Mouse (Mus musculus) lung, embryonic 15.5 days (tissue): ENCODE measurements at regions not wholly inside any gene's neighbourhood (a gene's known extent, or its start where the extent isn't known, plus 50 kb on each side); places are given as distances from the start of the nearest gene placed in this dataset.

Experiments
- ATAC-seq: fragments of 200-750 bp; cut with Nextera tagmentation; 2 replicates; pipeline ENCODE4 v1.8.0; 2017; ENCODE audit warnings: moderate number of reproducible peaks, borderline replicate concordance; ENCODE audit not compliant: low FRiP score, low TSS enrichment; ENCODE audit errors: extremely low read depth
- H3K27ac ChIP-seq: fragments of 300-500 bp; sonication (generic); 2 replicates; pipeline ENCODE4 v1.5.1; 2015; ENCODE audit warnings: moderate library complexity, mild to moderate bottlenecking, inconsistent platforms
- H3K27me3 ChIP-seq: fragments of 300-500 bp; sonication (generic); 2 replicates; pipeline ENCODE4 v1.6.1; 2015; ENCODE audit warnings: inconsistent platforms
- H3K36me3 ChIP-seq: fragments of 300-500 bp; sonication (generic); 2 replicates; pipeline ENCODE4 v1.6.1; 2015; ENCODE audit warnings: inconsistent platforms
- H3K4me1 ChIP-seq: fragments of 300-500 bp; sonication (generic); 2 replicates; pipeline ENCODE4 v1.6.1; 2015; ENCODE audit warnings: inconsistent platforms
- H3K4me2 ChIP-seq: fragments of 300-500 bp; sonication (generic); 2 replicates; pipeline ENCODE4 v1.6.1; 2015; ENCODE audit warnings: inconsistent platforms, mild to moderate bottlenecking, moderate library complexity
- H3K4me3 ChIP-seq: fragments of 300-500 bp; sonication (generic); 2 replicates; pipeline ENCODE4 v1.5.1; 2015; ENCODE audit warnings: mild to moderate bottlenecking, inconsistent platforms
- H3K9ac ChIP-seq: fragments of 300-500 bp; sonication (generic); 2 replicates; pipeline ENCODE4 v1.6.1; 2015; ENCODE audit warnings: inconsistent platforms
- H3K9me3 ChIP-seq: fragments of 300-500 bp; sonication (generic); 2 replicates; pipeline ENCODE4 v1.6.1; 2016; ENCODE audit warnings: inconsistent platforms
- WGBS: fragments of 180-500 bp; shearing (Covaris S2); methylation state at CpG from one replicate; pipeline ENCODE4 v1.1.7; 2015; 5-methylcytosine and 5-hydroxymethylcytosine counted together

DNA sequence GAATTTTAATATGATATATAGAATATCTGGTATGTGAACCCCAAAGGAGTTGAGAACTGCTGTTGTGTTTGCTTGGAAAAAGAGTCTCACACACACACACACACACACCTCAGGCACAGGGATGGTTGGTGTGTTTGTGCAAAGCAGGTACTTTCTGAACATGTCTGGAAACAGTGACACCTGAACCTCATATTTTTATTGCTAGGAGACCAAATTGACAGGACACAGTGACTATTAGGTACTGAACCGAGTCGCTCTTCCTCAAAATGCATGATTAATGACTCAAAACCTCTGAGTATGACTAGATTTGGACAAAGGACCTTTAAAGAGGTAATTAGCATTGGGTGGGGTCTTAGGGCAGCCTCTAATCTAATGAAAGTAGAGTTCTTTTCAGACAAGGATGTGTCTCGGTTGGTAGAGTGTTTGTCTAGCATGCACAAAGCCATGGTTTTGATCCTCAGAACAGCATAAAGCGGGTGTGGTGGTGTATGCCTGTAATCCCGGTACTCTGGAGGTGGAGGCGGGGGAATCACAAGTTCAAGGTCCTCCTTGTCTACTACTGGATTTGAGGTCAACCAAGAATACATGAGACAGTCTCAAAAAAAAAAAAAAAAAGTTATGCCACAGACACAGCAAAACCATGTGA is 191.0 kb upstream of the Map3k1 start:
- H3K27ac ChIP-seq: no peak overlapping the region
- H3K9ac ChIP-seq: no peak overlapping the region
- no peak overlapping the region for H3K4me2 ChIP-seq
- WGBS: 90% methylated on average over 6 of the region's 6 CpGs
- H3K4me3 ChIP-seq: no peak overlapping the region
- H3K9me3 ChIP-seq: no peaks in the 10 kb centered on the region
- ATAC-seq: no peak
- H3K4me1 ChIP-seq: peaks cover 61% of the 10 kb centered on the region
- no peaks in the 10 kb centered on the region for H3K36me3 ChIP-seq
- H3K27me3 ChIP-seq: no peaks in the 10 kb centered on the region

DNA sequence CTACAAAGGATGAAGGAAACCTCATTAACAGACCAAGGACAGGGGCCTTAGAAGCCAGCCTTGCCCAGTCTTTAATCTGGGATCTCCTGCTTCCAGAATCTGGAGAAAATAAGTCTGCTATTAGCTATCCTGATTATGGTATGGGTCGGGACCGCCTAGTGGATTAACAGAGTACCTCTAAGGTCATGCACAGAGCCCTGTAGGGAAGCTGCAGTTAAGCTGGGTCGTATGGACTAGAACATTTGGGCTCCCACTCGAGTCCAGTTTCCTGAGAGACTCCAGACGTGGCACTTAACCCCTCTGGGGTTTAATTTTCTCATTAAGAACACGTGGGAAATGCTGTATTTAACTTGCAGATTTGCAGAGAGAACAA is 191.5 kb upstream of the Map3k1 start:
- H3K27ac ChIP-seq: no peak overlapping the region
- no peak overlapping the region for H3K4me3 ChIP-seq
- H3K9me3 ChIP-seq: no peaks in the 10 kb centered on the region
- 68% methylated on average over 6 of the region's 6 CpGs for WGBS
- H3K36me3 ChIP-seq: no peaks in the 10 kb centered on the region
- no peak overlapping the region for H3K4me2 ChIP-seq
- ATAC-seq: no peak
- H3K27me3 ChIP-seq: no peaks in the 10 kb centered on the region
- H3K4me1 ChIP-seq: peaks cover 63% of the 10 kb centered on the region
- no peak overlapping the region for H3K9ac ChIP-seq

DNA sequence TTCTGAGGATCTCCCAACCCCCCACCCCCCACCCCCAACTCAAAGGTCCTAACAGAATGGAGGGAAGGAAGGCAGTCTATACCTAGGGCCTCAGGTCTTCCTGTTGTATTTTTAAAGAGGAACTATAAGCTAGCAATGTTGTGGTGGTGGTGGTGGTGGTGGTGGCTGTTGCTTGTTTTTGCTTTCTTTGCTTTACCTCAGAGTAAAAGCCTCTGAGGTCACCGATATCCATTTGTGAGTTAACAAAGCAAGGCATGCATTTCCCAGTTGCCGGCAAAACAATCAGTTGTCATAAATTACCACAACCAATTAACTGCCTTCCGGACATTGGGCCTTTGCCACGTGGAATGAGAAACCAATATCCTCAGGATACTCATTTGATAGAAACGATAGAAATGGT is 191.9 kb upstream of the Map3k1 start:
- Histone ChIP-seq H3K27me3 (no peaks in the 10 kb centered on the region), H3K4me2 (no peak overlapping the region), H3K9ac (no peak overlapping the region), H3K36me3 (no peaks in the 10 kb centered on the region), H3K4me3 (no peak overlapping the region), H3K4me1 (peaks cover 67% of the 10 kb centered on the region), H3K9me3 (no peaks in the 10 kb centered on the region), H3K27ac (no peak overlapping the region)
- 67% methylated on average over 5 of the region's 5 CpGs for WGBS
- no peak for ATAC-seq

DNA sequence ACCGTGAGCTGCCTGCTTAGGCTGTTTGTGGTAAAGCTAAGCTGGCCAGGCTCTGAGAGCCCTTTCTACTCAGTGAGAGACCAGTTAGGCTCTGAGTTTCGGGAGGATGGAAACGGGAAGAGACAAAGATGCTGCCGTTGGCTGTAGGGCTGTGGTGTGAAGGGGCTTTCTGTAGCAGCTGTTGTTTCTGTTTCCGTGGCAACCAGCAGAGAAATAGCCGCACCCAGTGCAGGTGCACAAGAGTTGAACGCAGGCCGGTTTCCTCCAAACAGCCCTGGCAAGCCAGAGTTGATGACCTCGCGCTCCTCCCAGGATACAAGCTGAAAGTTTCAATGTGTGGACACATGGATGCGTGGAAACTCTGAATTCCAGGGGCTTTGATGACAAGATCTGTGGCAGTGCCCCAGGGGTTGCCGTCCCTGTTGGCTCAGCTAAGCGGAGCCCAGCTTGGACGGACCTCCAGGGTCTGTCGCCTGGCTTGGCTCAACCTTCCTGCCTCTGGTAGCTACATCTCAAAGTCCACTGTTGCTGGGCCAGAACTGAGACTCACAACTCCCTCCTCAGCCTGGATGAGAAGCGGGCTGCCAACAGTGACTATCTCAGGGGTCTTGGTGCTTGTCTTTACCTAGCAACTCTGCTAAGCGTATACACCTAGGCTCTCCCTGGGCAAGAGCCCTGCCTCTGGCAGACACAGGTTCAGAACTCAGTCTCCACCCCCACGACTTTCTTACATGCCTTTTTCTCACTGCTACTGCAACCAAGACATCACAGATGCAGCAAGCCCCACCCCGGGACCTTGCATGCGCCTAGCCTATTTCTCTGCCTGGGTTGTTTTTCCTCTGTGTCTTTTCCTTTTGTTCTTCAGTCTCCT is 192.6 kb upstream of the Map3k1 start:
- Histone ChIP-seq H3K9me3 (no peaks in the 10 kb centered on the region), H3K27me3 (no peaks in the 10 kb centered on the region), H3K4me2 (no peak overlapping the region), H3K9ac (no peak overlapping the region), H3K4me3 (no peak overlapping the region), H3K4me1 (peaks cover 68% of the 10 kb centered on the region), H3K36me3 (no peaks in the 10 kb centered on the region), H3K27ac (peak overlapping the region; percentile 74)
- 46% methylated on average over 20 of the region's 20 CpGs for WGBS
- ATAC-seq: no peak

DNA sequence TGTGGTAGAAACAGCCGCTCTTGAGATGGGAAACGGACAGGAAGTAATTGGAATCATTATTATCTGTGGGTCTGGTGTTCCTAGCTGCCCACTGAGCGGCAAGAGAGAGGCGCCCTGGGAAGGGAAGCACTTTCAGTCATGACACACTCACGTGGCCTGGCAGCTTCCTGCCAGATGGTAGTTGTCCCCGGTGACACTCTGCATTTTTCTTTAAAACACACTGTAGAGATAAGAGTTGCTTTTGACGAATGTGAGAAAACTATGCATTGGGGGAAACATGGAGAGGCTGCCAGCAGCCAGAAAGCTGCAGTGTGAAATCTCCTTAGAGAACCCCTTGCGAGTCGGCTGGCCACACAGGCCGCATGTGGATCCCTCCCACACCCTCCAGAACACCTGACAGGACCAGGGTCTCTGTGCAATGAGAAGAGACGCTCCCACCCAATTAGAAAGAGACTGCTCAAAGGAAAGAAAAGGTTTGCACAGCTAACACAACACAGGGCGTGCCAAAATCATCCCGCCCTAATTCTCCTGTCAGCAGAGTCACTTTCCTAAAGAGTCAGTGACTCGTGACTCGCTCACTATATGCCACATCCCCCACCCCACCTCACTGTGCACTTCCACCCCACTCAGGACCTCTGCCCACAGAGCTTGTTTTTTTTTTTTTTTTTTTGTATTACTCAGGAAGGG is 194.0 kb upstream of the Map3k1 start:
- peak; percentile 88 for ATAC-seq
- WGBS: 16% methylated on average over 15 of the region's 15 CpGs
- no peak overlapping the region for H3K9ac ChIP-seq
- H3K4me1 ChIP-seq: peaks cover 63% of the 10 kb centered on the region
- H3K27ac ChIP-seq: peak overlapping the region; percentile 74
- no peaks in the 10 kb centered on the region for H3K9me3 ChIP-seq
- no peaks in the 10 kb centered on the region for H3K27me3 ChIP-seq
- H3K4me2 ChIP-seq: no peak overlapping the region
- H3K4me3 ChIP-seq: no peak overlapping the region
- no peaks in the 10 kb centered on the region for H3K36me3 ChIP-seq

DNA sequence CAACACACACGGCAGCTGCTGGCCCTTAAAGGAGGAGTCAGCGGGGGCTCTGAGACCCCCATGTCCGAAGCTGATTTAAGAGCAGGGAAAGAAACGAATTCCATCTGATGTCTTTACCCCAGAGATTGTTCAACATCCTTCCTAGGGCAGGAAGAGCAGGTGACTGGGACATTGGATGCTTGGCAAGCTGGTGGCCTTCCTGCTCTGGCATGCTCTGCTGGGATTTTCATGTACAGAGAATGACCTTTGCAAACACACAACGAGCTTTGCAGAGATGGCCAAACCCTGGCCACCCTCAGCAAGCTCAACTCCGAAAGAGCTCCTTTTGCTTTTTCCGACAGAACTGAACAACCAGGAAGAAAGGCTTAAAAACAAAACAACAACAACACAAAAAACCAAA is 194.7 kb upstream of the Map3k1 start:
- Histone ChIP-seq H3K4me2 (no peak overlapping the region), H3K9me3 (no peaks in the 10 kb centered on the region), H3K27me3 (no peaks in the 10 kb centered on the region), H3K4me3 (no peak overlapping the region), H3K4me1 (peaks cover 59% of the 10 kb centered on the region), H3K27ac (peak overlapping the region; percentile 74; the same call in 1 of the 2 replicates), H3K36me3 (no peaks in the 10 kb centered on the region), H3K9ac (no peak overlapping the region)
- 48% methylated on average over 7 of the region's 7 CpGs for WGBS
- no peak for ATAC-seq

DNA sequence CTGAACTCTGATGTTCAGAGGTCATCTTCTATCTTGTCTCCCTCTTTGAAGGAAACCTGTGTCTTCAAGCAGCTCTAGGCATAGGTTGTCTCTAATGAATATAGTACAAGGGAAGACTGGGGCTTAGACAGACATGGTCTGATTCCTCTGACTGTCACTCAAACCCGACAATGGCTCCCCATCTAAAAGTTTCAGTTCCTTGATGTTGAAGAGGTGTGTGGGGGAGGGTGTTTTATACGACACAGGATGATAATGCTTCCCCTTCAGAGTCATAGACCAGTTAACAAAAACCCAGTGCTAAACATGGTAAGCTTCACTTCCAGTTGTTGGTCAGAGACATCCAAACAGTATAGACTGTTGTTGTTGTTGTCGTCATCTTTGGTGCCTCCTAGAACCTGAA is 195.3 kb upstream of the Map3k1 start:
- H3K4me1 ChIP-seq: peaks cover 57% of the 10 kb centered on the region
- ATAC-seq: no peak
- H3K4me2 ChIP-seq: no peak overlapping the region
- no peak overlapping the region for H3K9ac ChIP-seq
- H3K27me3 ChIP-seq: no peaks in the 10 kb centered on the region
- WGBS: 85% methylated on average over 3 of the region's 3 CpGs
- H3K36me3 ChIP-seq: no peaks in the 10 kb centered on the region
- no peak overlapping the region for H3K4me3 ChIP-seq
- no peak overlapping the region for H3K27ac ChIP-seq
- no peaks in the 10 kb centered on the region for H3K9me3 ChIP-seq

DNA sequence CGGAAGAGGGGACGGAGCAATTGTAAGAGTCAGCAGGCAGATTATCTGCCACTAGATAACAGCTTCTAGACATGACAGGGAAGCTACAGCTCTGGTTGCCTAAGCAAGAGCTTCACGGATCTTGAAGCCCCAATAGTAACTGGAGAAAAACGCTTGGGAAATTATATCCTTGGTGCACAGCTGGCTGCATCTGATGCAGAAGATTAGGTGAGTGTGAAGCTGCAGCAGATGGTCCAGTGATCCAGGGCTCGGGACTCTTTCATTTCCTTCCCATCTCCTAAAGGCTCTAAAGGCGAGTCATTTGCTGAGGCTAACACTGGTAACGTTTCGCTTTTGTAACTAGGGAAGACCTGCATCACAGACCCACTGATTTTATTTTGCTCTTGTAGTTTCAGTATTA is 196.6 kb upstream of the Map3k1 start:
- ATAC-seq: no peak
- no peaks in the 10 kb centered on the region for H3K9me3 ChIP-seq
- H3K36me3 ChIP-seq: no peaks in the 10 kb centered on the region
- H3K9ac ChIP-seq: no peak overlapping the region
- H3K4me1 ChIP-seq: peaks cover 54% of the 10 kb centered on the region
- no peaks in the 10 kb centered on the region for H3K27me3 ChIP-seq
- peak overlapping the region; percentile 23; the same call in 1 of the 2 replicates for H3K27ac ChIP-seq
- WGBS: 56% methylated on average over 8 of the region's 8 CpGs
- no peak overlapping the region for H3K4me3 ChIP-seq
- H3K4me2 ChIP-seq: no peak overlapping the region

DNA sequence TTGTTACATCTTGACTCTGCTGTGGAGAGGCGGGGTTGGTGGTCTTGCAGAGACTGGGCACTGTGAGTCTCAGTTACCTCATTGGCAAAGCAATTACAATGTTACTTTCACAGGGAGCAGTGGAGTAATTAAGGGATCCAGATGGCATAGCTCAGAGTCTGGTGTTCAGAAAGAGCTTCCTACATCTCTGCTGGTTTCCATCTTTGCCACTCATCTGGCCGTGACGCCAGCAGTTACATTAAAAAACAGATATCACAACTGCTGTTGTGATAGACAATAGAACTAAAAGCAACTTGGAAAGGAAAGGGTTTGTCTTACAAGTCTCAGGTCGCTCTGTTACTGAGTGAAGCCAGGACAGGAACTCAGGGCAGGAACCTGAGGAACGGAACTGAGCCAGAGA is 200.0 kb upstream of the Map3k1 start:
- no peak overlapping the region for H3K4me3 ChIP-seq
- peaks cover 31% of the 10 kb centered on the region; the same call in 1 of the 2 replicates for H3K4me1 ChIP-seq
- peak overlapping the region; percentile 62 for H3K27ac ChIP-seq
- no peaks in the 10 kb centered on the region for H3K36me3 ChIP-seq
- WGBS: 75% methylated on average over 5 of the region's 5 CpGs
- H3K4me2 ChIP-seq: no peak overlapping the region
- no peaks in the 10 kb centered on the region for H3K27me3 ChIP-seq
- H3K9ac ChIP-seq: no peak overlapping the region
- no peaks in the 10 kb centered on the region for H3K9me3 ChIP-seq
- no peak for ATAC-seq

DNA sequence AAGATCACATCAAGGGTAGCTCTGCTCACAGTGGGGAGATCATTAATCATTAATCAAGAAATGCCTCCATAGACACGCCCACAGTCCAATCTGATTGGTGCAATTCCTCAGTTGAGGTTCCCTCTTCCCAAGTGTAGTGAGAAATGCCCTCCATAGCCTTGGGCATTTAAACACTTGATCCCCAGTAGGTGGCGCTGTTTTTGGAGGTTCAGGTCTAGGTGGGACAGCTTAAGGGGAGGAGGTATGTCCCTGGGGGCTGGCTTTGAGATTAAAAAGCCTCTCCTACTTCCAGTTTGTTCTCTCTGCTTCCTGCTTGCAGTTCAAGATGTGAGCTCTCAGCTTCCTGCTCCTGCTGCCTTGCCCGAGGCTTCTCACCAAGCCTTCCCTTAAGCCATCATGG is 200.5 kb upstream of the Map3k1 start:
- no peak for ATAC-seq
- Histone ChIP-seq H3K9ac (no peak overlapping the region), H3K27ac (peak overlapping the region; percentile 62), H3K9me3 (no peaks in the 10 kb centered on the region), H3K4me1 (peaks cover 30% of the 10 kb centered on the region; the same call in 1 of the 2 replicates), H3K36me3 (no peaks in the 10 kb centered on the region), H3K4me3 (no peak overlapping the region), H3K4me2 (no peak overlapping the region), H3K27me3 (no peaks in the 10 kb centered on the region)
- WGBS: 69% methylated on average over 3 of the region's 3 CpGs

DNA sequence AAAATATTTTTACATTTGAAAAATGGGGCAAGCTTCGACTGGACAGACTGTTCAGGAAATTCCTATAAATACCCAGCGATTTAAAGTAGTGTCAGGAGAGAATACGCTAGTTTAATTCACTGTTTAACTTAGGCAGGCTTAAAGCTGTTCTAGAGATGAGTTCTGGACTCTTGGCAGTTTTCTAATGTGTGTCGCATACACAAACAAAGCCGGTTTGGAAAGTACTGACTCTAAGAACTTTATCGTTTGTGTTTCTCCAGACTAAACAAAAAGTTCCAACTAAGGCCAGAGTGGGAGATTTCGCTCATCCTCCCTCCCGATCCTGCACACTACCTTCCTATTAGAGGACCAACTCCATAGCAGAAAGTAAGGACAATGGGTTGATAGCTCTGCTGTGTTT is 201.7 kb upstream of the Map3k1 start:
- Histone ChIP-seq H3K9me3 (no peaks in the 10 kb centered on the region), H3K4me3 (no peak overlapping the region), H3K36me3 (no peaks in the 10 kb centered on the region), H3K4me1 (peaks cover 26% of the 10 kb centered on the region; the same call in 1 of the 2 replicates), H3K4me2 (no peak overlapping the region), H3K27me3 (no peaks in the 10 kb centered on the region), H3K27ac (peak overlapping the region; percentile 62), H3K9ac (no peak overlapping the region)
- 39% methylated on average over 8 of the region's 8 CpGs for WGBS
- peak; percentile 55; the same call in 1 of the 2 replicates for ATAC-seq

DNA sequence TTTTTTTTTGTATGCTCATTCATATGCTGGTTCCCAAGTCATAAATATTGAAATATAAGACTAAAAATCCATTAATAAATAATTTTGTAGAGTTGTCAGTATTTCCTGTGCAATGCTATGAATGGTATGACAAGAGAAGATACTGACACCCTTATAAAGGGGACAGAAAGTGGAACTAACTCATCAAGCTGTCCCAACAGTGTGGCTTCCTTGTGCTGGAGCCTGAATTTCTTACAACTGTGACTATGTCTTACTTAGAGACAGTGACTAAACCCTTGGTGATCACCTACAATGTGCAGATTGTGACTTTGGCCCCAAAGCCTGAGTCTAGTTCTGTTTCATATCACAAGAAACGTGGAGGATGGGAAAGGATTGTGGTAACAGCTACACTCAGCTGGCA is 203.8 kb upstream of the Map3k1 start:
- WGBS: 44% methylated on average over 1 of the region's 1 CpGs
- H3K4me1 ChIP-seq: peaks cover 12% of the 10 kb centered on the region; the same call in 1 of the 2 replicates

More for the DNA sequence above, 203.8 kb upstream of the Map3k1 start:
- H3K9me3 ChIP-seq: no peaks in the 10 kb centered on the region
- no peak for ATAC-seq
- no peak overlapping the region for H3K9ac ChIP-seq
- H3K36me3 ChIP-seq: no peaks in the 10 kb centered on the region
- H3K4me3 ChIP-seq: no peak overlapping the region
- H3K27me3 ChIP-seq: no peaks in the 10 kb centered on the region
- no peak overlapping the region for H3K4me2 ChIP-seq
- H3K27ac ChIP-seq: no peak overlapping the region
